Mouse (Mus musculus): ENCODE data around the gene Necab3.

- TF ChIP-seq CTCF (IDR thresholded peaks at IDR 0.05; ENCODE audit: borderline replicate concordance, control insufficient read depth, extremely low read depth, insufficient read depth, low read length, poor library complexity): no peak
- TF ChIP-seq POLR2A (IDR thresholded peaks at IDR 0.05; ENCODE audit: control insufficient read depth, extremely low read depth, insufficient read depth, low read length, poor library complexity): peak; percentile 74
Measured at GRCm38 (mm10) chr2:154603638-154604153, 45.0 kb upstream of the Necab3 start, which contains the start of gene Pxmp4.

Measured in thymus, adult 2 months (tissue).